Mouse (Mus musculus) heart, embryonic 16.5 days (tissue): ENCODE data around the gene Cic. TPM values are rescaled to one million over a fixed set of nuclear protein-coding genes. Genes with fewer than 3 reads are reported as not detected.

Source experiments
- ATAC-seq: fragments of 200-750 bp; cut with Nextera tagmentation; replicated peaks from 2 replicates; pipeline ENCODE4 v1.8.0; 2017; ENCODE audit warnings: moderate number of reproducible peaks; ENCODE audit not compliant: insufficient read depth, low FRiP score; ENCODE audit errors: extremely low read depth
- H3K27ac ChIP-seq: fragments of 300-500 bp; sonication (generic); 2 replicates; pipeline ENCODE4 v1.5.1; 2014; ENCODE audit warnings: mild to moderate bottlenecking, low read length, control low read depth, moderate library complexity
- H3K27me3 ChIP-seq: fragments of 300-500 bp; sonication (generic); 2 replicates; pipeline ENCODE4 v1.6.1; 2014; ENCODE audit warnings: low read length, mixed read lengths; ENCODE audit not compliant: control insufficient read depth, insufficient read depth
- H3K36me3 ChIP-seq: fragments of 300-500 bp; sonication (generic); 2 replicates; pipeline ENCODE4 v1.6.1; 2014; ENCODE audit not compliant: control insufficient read depth, insufficient read depth
- H3K4me1 ChIP-seq: fragments of 300-500 bp; sonication (generic); 2 replicates; pipeline ENCODE4 v1.6.1; 2014; ENCODE audit warnings: low read length, mixed read lengths; ENCODE audit not compliant: control insufficient read depth, insufficient read depth
- H3K4me2 ChIP-seq: fragments of 300-500 bp; sonication (generic); 2 replicates; pipeline ENCODE4 v1.6.1; 2014; ENCODE audit warnings: low read depth, mild to moderate bottlenecking, control low read depth, low read length
- H3K4me3 ChIP-seq: fragments of 300-500 bp; sonication (generic); 2 replicates; pipeline ENCODE4 v1.5.1; 2014; ENCODE audit warnings: mild to moderate bottlenecking, control low read depth, low read length
- H3K9ac ChIP-seq: fragments of 300-500 bp; sonication (generic); 2 replicates; pipeline ENCODE4 v1.6.1; 2014; ENCODE audit warnings: low read length, control low read depth
- H3K9me3 ChIP-seq: fragments of 300-500 bp; sonication (generic); replicated peaks from 2 replicates; pipeline ENCODE4 v1.6.1; 2016; ENCODE audit warnings: low read length; ENCODE audit not compliant: control insufficient read depth
- WGBS: fragments of 180-500 bp; shearing (Covaris S2); extraction: QIAGEN DNeasy Blood & Tissue Kit; methylation state at CpG from one replicate; pipeline ENCODE4 v1.1.7; 2014; 5-methylcytosine and 5-hydroxymethylcytosine counted together
- polyA plus RNA-seq: library from polyadenylated mRNA; unstranded; fragments of >200 nt; fragmentation: Nextera tagmentation; extraction: Ambion mirVana; gene quantifications from 2 replicates; pipeline ENCODE4 v1.2.1, GENCODE M21; 2015

Cic gene
- polyA plus RNA-seq, 1 experiment from 2014 or later, result 24.7 TPM

GRCm38 (mm10) chr7:25305956-25306613, 38.6 kb downstream of the Cic start, which contains the start of gene Tmem145:
Tmem145 (plus strand) TSS chr7:25306106.
- Histone ChIP-seq H3K9ac (peak within 1 kb of the TSS; percentile 9; the same call in 1 of the 2 replicates), H3K27ac (no peak within 1 kb of the TSS), H3K4me1 (peaks cover 7% of the 10 kb centered on the region), H3K4me2 (peak within 1 kb of the TSS; percentile 82), H3K36me3 (no peaks in the 10 kb centered on the region), H3K9me3 (no peaks in the 10 kb centered on the region), H3K4me3 (peak within 1 kb of the TSS; percentile 48), H3K27me3 (peaks cover 32% of the 10 kb centered on the region)
- under 1% methylated on average over 45 of the region's 47 CpGs for WGBS
- peak; percentile 66 for ATAC-seq

- H3K4me2 ChIP-seq, result no peak overlapping the region
- H3K4me3 ChIP-seq, result no peak overlapping the region
- peaks cover 37% of the 10 kb centered on the region for H3K27me3 ChIP-seq
- H3K4me1 ChIP-seq, result peaks cover 7% of the 10 kb centered on the region
- no peak overlapping the region for H3K9ac ChIP-seq
- no peak for ATAC-seq
- no peaks in the 10 kb centered on the region for H3K9me3 ChIP-seq
- H3K36me3 ChIP-seq, result no peaks in the 10 kb centered on the region
- H3K27ac ChIP-seq, result no peak overlapping the region
- 35% methylated on average over 2 of the region's 2 CpGs for WGBS
Measured at GRCm38 (mm10) chr7:25306614-25306996, 39.1 kb downstream of the Cic start.

GRCm38 (mm10) chr7:25308702-25309318, 41.3 kb downstream of the Cic start:
- no peaks in the 10 kb centered on the region for H3K36me3 ChIP-seq
- ATAC-seq, result no peak
- peaks cover 57% of the 10 kb centered on the region for H3K27me3 ChIP-seq
- peaks cover 7% of the 10 kb centered on the region for H3K4me1 ChIP-seq
- no peak overlapping the region for H3K9ac ChIP-seq
- H3K27ac ChIP-seq, result no peak overlapping the region
- no peaks in the 10 kb centered on the region for H3K9me3 ChIP-seq
- no peak overlapping the region for H3K4me2 ChIP-seq
- WGBS, result 52% methylated on average over 17 of the region's 17 CpGs
- no peak overlapping the region for H3K4me3 ChIP-seq

- no peak overlapping the region for H3K4me2 ChIP-seq
- H3K4me1 ChIP-seq, result peaks cover 7% of the 10 kb centered on the region
- no peak overlapping the region for H3K4me3 ChIP-seq
- peaks cover 63% of the 10 kb centered on the region for H3K27me3 ChIP-seq
- no peaks in the 10 kb centered on the region for H3K9me3 ChIP-seq
- H3K9ac ChIP-seq, result no peak overlapping the region
- H3K36me3 ChIP-seq, result no peaks in the 10 kb centered on the region
- 79% methylated on average over 9 of the region's 9 CpGs for WGBS
- no peak for ATAC-seq
- H3K27ac ChIP-seq, result no peak overlapping the region
Measured at GRCm38 (mm10) chr7:25309425-25309824, 41.9 kb downstream of the Cic start.

- H3K4me3 ChIP-seq, result no peak overlapping the region
- no peaks in the 10 kb centered on the region for H3K9me3 ChIP-seq
- H3K27ac ChIP-seq, result no peak overlapping the region
- no peak overlapping the region for H3K4me2 ChIP-seq
- no peaks in the 10 kb centered on the region for H3K36me3 ChIP-seq
- H3K9ac ChIP-seq, result no peak overlapping the region
- 76% methylated on average over 11 of the region's 11 CpGs for WGBS
- peaks cover 75% of the 10 kb centered on the region for H3K27me3 ChIP-seq
- peaks cover 13% of the 10 kb centered on the region for H3K4me1 ChIP-seq
- ATAC-seq, result no peak
Measured at GRCm38 (mm10) chr7:25311193-25311592, 43.7 kb downstream of the Cic start.

GRCm38 (mm10) chr7:25313325-25313724, 45.8 kb downstream of the Cic start:
- 31% methylated on average over 7 of the region's 7 CpGs for WGBS
- H3K27ac ChIP-seq, result no peak overlapping the region
- peaks cover 58% of the 10 kb centered on the region for H3K27me3 ChIP-seq
- no peaks in the 10 kb centered on the region for H3K36me3 ChIP-seq
- no peak for ATAC-seq
- no peak overlapping the region for H3K4me3 ChIP-seq
- H3K9me3 ChIP-seq, result no peaks in the 10 kb centered on the region
- no peak overlapping the region for H3K9ac ChIP-seq
- peaks cover 16% of the 10 kb centered on the region for H3K4me1 ChIP-seq
- H3K4me2 ChIP-seq, result no peak overlapping the region

GRCm38 (mm10) chr7:25314606-25315305, 47.3 kb downstream of the Cic start:
- ATAC-seq, result no peak
- Histone ChIP-seq H3K36me3 (no peaks in the 10 kb centered on the region; the same call in 1 of the 2 replicates), H3K27me3 (peaks cover 48% of the 10 kb centered on the region), H3K9me3 (no peaks in the 10 kb centered on the region), H3K9ac (peak overlapping the region; percentile 61), H3K4me3 (peak overlapping the region; percentile 74), H3K4me2 (peak overlapping the region; percentile 81), H3K27ac (no peak overlapping the region), H3K4me1 (peaks cover 18% of the 10 kb centered on the region)
- WGBS, result 2% methylated on average over 47 of the region's 51 CpGs

- H3K4me2 ChIP-seq, result peak overlapping the region; percentile 81
- peak overlapping the region; percentile 61 for H3K9ac ChIP-seq
- no peak for ATAC-seq
- no peak overlapping the region for H3K27ac ChIP-seq
- under 1% methylated on average over 69 of the region's 69 CpGs for WGBS
- H3K9me3 ChIP-seq, result no peaks in the 10 kb centered on the region
- H3K4me3 ChIP-seq, result peak overlapping the region; percentile 74
- H3K4me1 ChIP-seq, result peaks cover 18% of the 10 kb centered on the region
- no peaks in the 10 kb centered on the region; the same call in 1 of the 2 replicates for H3K36me3 ChIP-seq
- peaks cover 48% of the 10 kb centered on the region for H3K27me3 ChIP-seq
Measured at GRCm38 (mm10) chr7:25315306-25316041, 48.0 kb downstream of the Cic start.
